Mouse (Mus musculus) olfactory bulb, adult 2 months (tissue): ENCODE data around the gene B3galt5. TPM values are rescaled to one million over a fixed set of nuclear protein-coding genes. Genes with fewer than 3 reads are reported as not detected.

Experiments
- H3K27ac ChIP-seq: fragments of 200-500 bp; 2 replicates; pipeline ENCODE4 v1.5.1; 2012; ENCODE audit warnings: low read depth, low read length; ENCODE audit not compliant: insufficient read depth
- H3K4me1 ChIP-seq: fragments of 200-500 bp; 2 replicates; pipeline ENCODE4 v1.6.1; 2012; ENCODE audit warnings: low read length; ENCODE audit not compliant: control insufficient read depth, insufficient read depth
- H3K4me3 ChIP-seq: fragments of 200-500 bp; 2 replicates; pipeline ENCODE4 v1.5.1; 2012; ENCODE audit warnings: mild to moderate bottlenecking, low read depth, low read length, moderate library complexity; ENCODE audit not compliant: insufficient read depth
- CTCF ChIP-seq: fragments of 200-500 bp; IDR thresholded peaks from 2 replicates; pipeline ENCODE4 v1.5.1; 2012; ENCODE audit warnings: low read depth, mild to moderate bottlenecking, low read length, moderate library complexity; ENCODE audit not compliant: insufficient read depth
- POLR2A ChIP-seq: fragments of 200-500 bp; IDR thresholded peaks from 2 replicates; pipeline ENCODE4 v1.6.1; 2012; ENCODE audit warnings: mild to moderate bottlenecking, low read depth, low read length, moderate library complexity; ENCODE audit not compliant: insufficient read depth
- WGBS: fragments of 180-500 bp; shearing (Covaris S2); methylation state at CpG from one replicate; pipeline ENCODE4 v1.1.7; 2018; 5-methylcytosine and 5-hydroxymethylcytosine counted together
- polyA plus RNA-seq: library from polyadenylated mRNA; stranded (reverse); fragments of >200 nt; gene quantifications from 2 replicates; pipeline ENCODE4 v1.2.4, GENCODE M21; 2012; ENCODE audit warnings: low replicate concordance; ENCODE audit not compliant: missing spikeins, insufficient read depth, insufficient read length

The B3galt5 gene
- polyA plus RNA-seq, 1 experiment: not detected

DNA sequence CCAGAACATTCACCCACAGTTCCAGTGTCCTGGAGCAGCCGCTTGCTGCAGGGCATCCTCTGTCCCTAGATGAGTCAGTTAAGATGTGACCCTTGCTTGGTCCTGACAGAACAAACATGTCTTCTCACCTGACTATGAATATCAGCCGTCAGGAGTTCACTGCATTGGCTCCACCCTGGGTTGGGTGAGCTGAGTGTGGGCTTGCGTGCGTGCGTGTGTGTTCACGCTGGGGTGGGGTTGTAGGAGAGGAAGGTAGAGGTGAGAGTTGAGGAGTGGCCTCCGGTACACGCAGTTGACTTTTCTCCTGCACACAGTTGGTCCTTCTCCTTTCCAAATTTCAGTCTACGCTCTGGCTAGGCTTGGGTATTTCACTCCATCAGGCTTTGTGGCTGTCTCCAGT is 47.0 kb downstream of the B3galt5 start:
- 98% methylated on average over 9 of the region's 9 CpGs for WGBS
- Histone ChIP-seq H3K4me1 (peaks cover 25% of the 10 kb centered on the region), H3K27ac (no peak overlapping the region), H3K4me3 (no peak overlapping the region)
- TF ChIP-seq CTCF: no peak
- TF ChIP-seq POLR2A: no peak

DNA sequence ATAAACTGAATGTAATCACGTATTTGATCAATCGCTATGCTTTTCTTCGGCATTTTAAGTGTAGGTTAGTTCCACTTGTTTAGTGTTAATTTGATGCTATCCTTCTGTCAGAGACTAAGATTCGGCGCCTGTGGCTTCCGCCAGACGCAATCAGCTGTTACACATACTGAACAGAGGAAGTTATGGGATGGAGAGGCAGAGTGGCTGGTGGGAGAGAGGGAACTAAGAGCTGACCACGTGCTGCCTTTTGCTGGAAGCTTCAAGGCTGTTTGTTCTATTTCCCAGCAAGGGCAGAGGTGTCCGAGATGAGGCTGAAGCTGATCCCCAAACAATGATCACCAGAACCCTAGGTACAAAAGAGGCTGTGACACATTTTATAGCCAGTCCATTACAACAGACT is 56.3 kb downstream of the B3galt5 start:
- 58% methylated on average over 9 of the region's 9 CpGs for WGBS
- Histone ChIP-seq H3K27ac (no peak overlapping the region), H3K4me1 (no peaks in the 10 kb centered on the region), H3K4me3 (no peak overlapping the region)
- TF ChIP-seq CTCF (no peak), POLR2A (no peak)

DNA sequence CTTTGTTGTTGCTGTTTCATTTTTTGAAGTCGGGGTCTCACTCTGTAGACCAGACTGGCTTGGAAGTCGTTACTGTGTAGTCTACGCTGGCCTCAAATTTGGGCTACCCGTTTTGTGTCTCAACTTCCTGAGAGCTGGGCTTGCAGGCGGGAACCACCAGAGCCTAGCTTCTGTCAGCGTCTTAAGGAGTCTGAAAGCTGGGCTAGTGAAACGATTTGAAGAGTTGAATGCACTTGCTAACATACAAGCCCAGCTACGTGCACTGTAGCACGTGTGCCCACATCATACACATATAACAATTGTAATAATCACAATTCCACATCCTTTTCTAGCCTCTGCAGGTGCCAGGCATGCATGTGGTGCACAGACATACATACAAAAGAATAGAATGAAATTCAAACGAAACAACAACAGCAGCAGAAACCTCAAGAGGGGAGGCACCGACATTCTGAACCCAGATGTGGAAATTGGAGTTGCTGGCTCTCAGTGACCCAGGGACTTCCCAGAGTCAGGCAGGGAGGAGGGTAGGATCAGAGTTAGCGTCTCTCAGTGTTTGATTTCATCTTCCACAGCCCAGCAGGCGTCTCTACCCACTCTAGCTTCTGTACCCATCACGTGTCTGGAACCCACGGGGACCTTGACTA is 57.1 kb downstream of the B3galt5 start:
- WGBS: 57% methylated on average over 15 of the region's 15 CpGs
- H3K4me1 ChIP-seq: no peaks in the 10 kb centered on the region
- TF ChIP-seq POLR2A: no peak
- TF ChIP-seq CTCF: no peak
- H3K4me3 ChIP-seq: no peak overlapping the region
- H3K27ac ChIP-seq: no peak overlapping the region

DNA sequence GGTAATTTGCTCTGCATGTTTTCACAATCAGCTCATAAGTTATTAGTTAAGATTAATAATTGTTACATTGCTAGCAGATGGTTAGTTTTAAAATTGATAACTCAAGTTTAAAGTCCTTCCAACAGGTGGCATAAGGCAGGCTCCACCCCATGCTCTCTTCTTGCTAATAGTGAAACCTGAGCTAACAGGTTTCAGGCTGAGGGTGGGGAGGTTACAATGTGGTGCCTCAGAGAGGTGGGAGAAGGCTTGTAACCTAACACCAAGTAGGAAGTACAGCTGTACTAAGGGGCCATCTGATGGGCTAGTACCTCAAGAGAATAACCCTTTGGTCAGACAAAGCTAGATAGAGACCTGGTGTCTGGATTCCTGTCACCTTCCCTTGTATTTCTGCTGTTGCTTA is 62.5 kb downstream of the B3galt5 start:
- no peak overlapping the region for H3K27ac ChIP-seq
- no peaks in the 10 kb centered on the region for H3K4me1 ChIP-seq
- no peak overlapping the region for H3K4me3 ChIP-seq
- TF ChIP-seq POLR2A: no peak
- TF ChIP-seq CTCF: no peak

DNA sequence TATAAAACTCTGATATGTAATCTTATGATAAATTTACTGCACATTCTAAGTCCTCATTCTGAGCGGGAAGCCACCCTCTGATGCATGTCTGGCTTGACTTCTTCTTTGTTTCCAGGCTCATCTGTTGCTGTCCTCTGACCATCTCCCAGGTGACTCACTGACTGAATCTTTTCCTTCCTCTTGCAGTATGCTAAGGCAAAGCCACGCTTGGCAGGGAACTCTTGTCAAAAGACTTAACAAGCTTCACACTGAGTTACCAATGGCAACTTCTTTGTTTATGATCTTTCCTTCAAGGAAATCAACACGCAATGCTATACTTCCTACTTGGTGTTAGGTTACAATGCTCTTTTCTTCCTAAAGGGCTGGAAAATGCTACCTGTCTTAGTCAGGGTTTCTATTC is 63.0 kb downstream of the B3galt5 start:
- Histone ChIP-seq H3K27ac (no peak overlapping the region), H3K4me3 (no peak overlapping the region), H3K4me1 (no peaks in the 10 kb centered on the region)
- TF ChIP-seq POLR2A (no peak), CTCF (no peak)
- 83% methylated on average over 3 of the region's 3 CpGs for WGBS

DNA sequence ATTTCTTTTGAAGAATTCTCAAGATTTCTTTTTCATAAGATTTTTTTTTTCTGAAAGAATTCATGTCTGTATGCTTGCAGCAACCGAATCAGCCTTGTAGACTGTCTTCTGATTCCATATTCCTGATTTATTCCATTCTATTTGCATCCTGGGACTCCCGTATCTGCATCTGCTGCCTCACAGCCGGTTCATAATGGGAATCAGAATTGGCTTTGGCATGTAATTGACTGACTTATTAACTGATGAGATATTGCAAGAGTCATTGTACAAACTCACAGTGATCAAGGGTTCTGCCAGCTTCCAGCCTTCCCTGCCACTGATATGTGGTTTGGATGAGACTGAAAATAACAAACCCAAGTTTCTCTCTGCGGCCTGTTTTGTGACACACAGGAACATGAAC is 67.8 kb downstream of the B3galt5 start:
- TF ChIP-seq POLR2A: no peak
- TF ChIP-seq CTCF: no peak
- H3K4me1 ChIP-seq: peaks cover 3% of the 10 kb centered on the region; the same call in 1 of the 2 replicates
- no peak overlapping the region for H3K27ac ChIP-seq
- 70% methylated on average over 4 of the region's 4 CpGs for WGBS
- H3K4me3 ChIP-seq: no peak overlapping the region

DNA sequence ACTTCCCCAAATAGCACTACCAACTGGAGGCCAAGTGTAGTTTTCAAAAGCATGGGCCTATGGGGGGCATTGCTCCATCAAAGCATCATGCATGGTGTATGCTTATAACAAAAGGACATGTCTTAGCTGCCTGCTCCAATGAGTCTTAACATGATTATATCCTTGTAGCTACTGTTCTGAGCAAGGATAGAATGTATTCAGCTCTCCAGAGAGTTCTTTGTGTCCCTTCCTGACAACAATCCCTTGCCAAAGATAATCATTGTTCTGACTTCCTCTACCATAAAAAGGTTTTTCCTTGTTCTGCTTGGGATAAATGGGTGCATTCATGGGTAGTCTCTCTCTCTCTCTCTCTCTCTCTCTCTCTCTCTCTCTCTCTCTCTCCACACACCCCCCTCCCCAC is 68.8 kb downstream of the B3galt5 start:
- no peak overlapping the region; the same call in 1 of the 2 replicates for H3K27ac ChIP-seq
- TF ChIP-seq CTCF (no peak), POLR2A (no peak)

DNA sequence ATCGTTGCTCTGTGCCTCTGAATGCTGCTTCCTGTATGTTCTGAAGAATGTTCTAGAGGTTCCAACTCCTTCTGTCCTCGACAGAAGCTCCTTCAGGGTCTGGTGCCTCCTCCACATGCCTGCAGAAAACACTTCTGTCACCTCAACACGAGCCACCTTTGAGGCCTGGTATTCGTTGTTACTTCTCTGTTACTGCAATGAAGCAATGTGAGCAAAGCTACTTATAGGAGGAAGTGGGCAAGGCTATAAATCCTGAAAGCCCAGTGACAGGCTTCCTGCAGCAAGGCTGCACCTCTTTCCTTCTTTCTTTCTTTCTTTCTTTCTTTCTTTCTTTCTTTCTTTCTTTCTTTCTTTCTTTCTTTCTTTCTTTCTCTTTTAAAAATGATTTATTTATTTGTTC is 71.3 kb downstream of the B3galt5 start:
- 86% methylated on average over 4 of the region's 4 CpGs for WGBS
- Histone ChIP-seq H3K4me3 (no peak overlapping the region), H3K4me1 (peaks cover 3% of the 10 kb centered on the region; the same call in 1 of the 2 replicates), H3K27ac (no peak overlapping the region)
- TF ChIP-seq POLR2A (no peak), CTCF (no peak)

More for the DNA sequence above, 68.8 kb downstream of the B3galt5 start:
- H3K4me3 ChIP-seq: no peak overlapping the region
- H3K4me1 ChIP-seq: peaks cover 3% of the 10 kb centered on the region; the same call in 1 of the 2 replicates

DNA sequence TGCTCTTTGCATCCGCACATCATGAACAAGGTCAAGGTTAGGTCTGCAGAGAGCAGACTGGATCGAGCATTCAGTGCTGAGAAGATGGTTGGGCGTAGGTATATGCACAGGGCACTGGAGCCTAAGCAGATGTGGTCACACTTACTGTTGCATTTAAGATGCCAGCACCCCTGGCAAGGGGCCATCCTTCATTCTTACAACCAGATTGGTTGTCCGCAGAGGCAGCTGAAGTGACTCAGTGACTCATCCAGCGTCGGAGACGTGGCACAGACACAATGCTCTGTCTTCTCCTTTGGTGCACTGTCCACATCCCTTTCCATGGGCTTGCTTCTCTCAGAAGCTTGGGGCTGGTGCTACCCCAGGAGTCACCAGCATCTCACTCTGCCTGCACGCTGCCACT is 82.2 kb downstream of the B3galt5 start:
- TF ChIP-seq CTCF (no peak), POLR2A (no peak)
- no peaks in the 10 kb centered on the region for H3K4me1 ChIP-seq
- H3K27ac ChIP-seq: no peak overlapping the region
- H3K4me3 ChIP-seq: no peak overlapping the region
- 87% methylated on average over 8 of the region's 8 CpGs for WGBS

DNA sequence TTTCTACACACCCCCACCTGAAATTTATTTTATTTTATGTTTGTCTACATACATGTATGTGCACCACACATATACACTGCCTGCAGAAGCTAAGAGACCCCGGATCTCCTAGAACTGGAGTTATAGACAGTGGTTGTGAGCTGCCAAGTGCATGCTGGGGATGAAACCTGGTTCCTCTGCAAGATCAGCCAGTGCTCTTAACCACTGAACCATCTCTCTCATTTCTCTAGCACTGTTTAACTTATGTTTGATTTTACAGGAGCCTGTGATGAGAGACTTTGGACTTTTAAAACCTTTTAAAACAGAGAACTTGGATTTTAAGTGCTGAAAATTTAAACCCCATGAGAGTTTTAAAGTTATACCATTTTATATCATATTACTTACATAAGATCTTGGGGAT is 87.1 kb downstream of the B3galt5 start:
- Histone ChIP-seq H3K4me3 (no peak overlapping the region), H3K27ac (no peak overlapping the region), H3K4me1 (peaks cover 5% of the 10 kb centered on the region)
- no peak for TF ChIP-seq CTCF
- TF ChIP-seq POLR2A: no peak
- 83% methylated on average over 1 of the region's 1 CpGs for WGBS
